Mouse (Mus musculus) ES-E14 (cell line): ENCODE data around the gene Clint1.

ENCODE experiments used
- CHD2 ChIP-seq: IDR thresholded peaks from 2 replicates; pipeline ENCODE4 v1.6.1; 2014; ENCODE audit warnings: mild to moderate bottlenecking, low read depth, low read length, inconsistent platforms
- HCFC1 ChIP-seq: IDR thresholded peaks from 2 replicates; pipeline ENCODE4 v1.6.1; 2012; ENCODE audit warnings: low read length, inconsistent platforms, borderline replicate concordance; ENCODE audit not compliant: insufficient read depth
- MAFK ChIP-seq: IDR thresholded peaks from 2 replicates; pipeline ENCODE4 v1.6.1; 2014; ENCODE audit warnings: mild to moderate bottlenecking, low read depth, low read length, inconsistent platforms; ENCODE audit not compliant: insufficient read depth
- ZC3H11A ChIP-seq: IDR thresholded peaks from 2 replicates; pipeline ENCODE4 v1.6.1; 2012; ENCODE audit warnings: low read depth, mild to moderate bottlenecking, inconsistent platforms, low read length, borderline replicate concordance
- ZNF384 ChIP-seq: IDR thresholded peaks from 2 replicates; pipeline ENCODE4 v1.6.1; 2012; ENCODE audit warnings: low read depth, low read length, inconsistent platforms

DNA sequence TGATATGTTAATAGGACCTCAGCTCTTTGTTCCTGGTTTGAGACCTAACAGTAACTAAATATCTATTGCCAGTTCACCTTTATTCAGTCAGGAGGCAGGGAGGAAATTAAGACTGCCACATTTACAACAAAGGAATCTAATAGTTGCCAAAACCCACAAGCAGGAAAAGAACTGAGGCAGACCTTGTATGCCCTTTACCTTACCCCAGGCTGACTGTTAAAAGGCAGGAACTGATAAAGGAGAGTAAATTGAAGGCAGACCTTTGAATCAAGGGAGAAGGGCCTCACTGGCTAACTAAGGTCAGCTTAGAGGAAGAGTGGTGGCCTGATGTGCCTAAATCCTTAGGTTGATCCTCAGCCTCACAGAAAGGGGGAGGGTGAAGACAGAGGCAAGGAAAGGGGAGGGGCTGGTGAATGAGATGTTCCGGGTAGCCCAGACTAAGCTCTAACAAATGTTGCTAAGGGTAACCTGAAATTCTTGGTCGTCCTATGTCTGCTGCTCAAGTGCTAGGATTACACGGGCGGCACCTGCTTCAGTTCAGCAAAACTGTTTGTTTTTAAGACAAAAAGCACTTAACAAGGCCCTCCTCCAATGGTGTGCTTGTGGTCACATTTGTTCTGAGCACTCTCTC is 16.1 kb upstream of the Clint1 start:
- no peak for TF ChIP-seq CHD2
- TF ChIP-seq ZC3H11A, result no peak
- TF ChIP-seq ZNF384, result no peak
- no peak for TF ChIP-seq MAFK
- no peak for TF ChIP-seq HCFC1
